Mouse (Mus musculus) splenic B cell, adult 2 months (primary cell): ENCODE results near the gene Ubash3a.
A peak's percentile ranks its signal among the peaks of the same experiment; 100 is the strongest.

ENCODE experiments used
- DNase-seq: peaks from one replicate; pipeline ENCODE4 v3.0.0-alpha.2; 2011; ENCODE audit warnings: low read depth, low spot score
- H3K27me3 ChIP-seq: 2 replicates; pipeline ENCODE4 v1.6.1; 2012; ENCODE audit warnings: mild to moderate bottlenecking, low read length, moderate library complexity, mixed read lengths; ENCODE audit not compliant: control insufficient read depth, poor library complexity, insufficient read depth, severe bottlenecking
- H3K36me3 ChIP-seq: 2 replicates; pipeline ENCODE4 v1.6.1; 2012; ENCODE audit warnings: mild to moderate bottlenecking, low read length, moderate library complexity, mixed read lengths; ENCODE audit not compliant: control insufficient read depth, poor library complexity, insufficient read depth, severe bottlenecking

The Ubash3a gene

GRCm38 (mm10) chr17:31195207-31195606 lies 12.5 kb upstream of the Ubash3a start:
- no peak for DNase-seq
- H3K36me3 ChIP-seq, result no peaks in the 10 kb centered on the region
- H3K27me3 ChIP-seq, result no peaks in the 10 kb centered on the region

- no peak for DNase-seq
- Histone ChIP-seq H3K27me3 (no peaks in the 10 kb centered on the region), H3K36me3 (no peaks in the 10 kb centered on the region)
These were observed 11.4 kb upstream of the Ubash3a start for GRCm38 (mm10) chr17:31196283-31196682.

- H3K36me3 ChIP-seq, result no peaks in the 10 kb centered on the region
- no peak for DNase-seq
- no peaks in the 10 kb centered on the region for H3K27me3 ChIP-seq
These were observed 8.8 kb upstream of the Ubash3a start, which contains the start of gene Tmprss3 for GRCm38 (mm10) chr17:31198877-31199276. TSS of gene Tmprss3 (minus strand) at chr17:31198977.

- no peaks in the 10 kb centered on the region for H3K27me3 ChIP-seq
- H3K36me3 ChIP-seq, result no peaks in the 10 kb centered on the region
- DNase-seq, result no peak
These were observed 981 bp downstream of the Ubash3a start for GRCm38 (mm10) chr17:31208654-31209053.

GRCm38 (mm10) chr17:31209376-31209930 lies 1.8 kb downstream of the Ubash3a start:
- no peak for DNase-seq
- Histone ChIP-seq H3K36me3 (no peaks in the 10 kb centered on the region), H3K27me3 (no peaks in the 10 kb centered on the region)

DNA sequence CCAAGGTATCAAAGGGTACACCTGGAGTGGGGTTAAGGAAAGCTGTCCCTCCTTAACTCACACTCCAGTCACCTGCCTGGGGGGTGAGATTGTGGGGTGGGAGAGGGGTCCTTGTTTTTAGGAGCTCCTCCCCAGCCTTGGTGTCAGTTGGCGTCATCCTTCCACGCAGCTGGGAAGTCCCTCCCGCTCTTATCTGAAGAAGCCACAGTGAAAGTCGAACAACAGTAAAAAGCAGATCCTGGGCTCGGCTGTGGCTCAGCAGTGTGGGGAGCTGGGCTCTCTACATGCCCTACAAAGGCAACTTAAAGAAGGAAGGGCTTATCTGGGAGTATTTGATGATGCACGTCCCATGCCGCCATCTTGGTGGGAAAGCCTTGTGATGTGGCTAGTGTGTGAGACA lies 2.6 kb downstream of the Ubash3a start:
- Histone ChIP-seq H3K36me3 (no peaks in the 10 kb centered on the region), H3K27me3 (no peaks in the 10 kb centered on the region)
- DNase-seq, result no peak

GRCm38 (mm10) chr17:31211881-31212280 lies 4.2 kb downstream of the Ubash3a start:
- H3K36me3 ChIP-seq, result no peaks in the 10 kb centered on the region
- no peak for DNase-seq
- H3K27me3 ChIP-seq, result no peaks in the 10 kb centered on the region

- Histone ChIP-seq H3K27me3 (no peaks in the 10 kb centered on the region), H3K36me3 (no peaks in the 10 kb centered on the region)
- peak; percentile 44 for DNase-seq
These were observed 8.6 kb downstream of the Ubash3a start for GRCm38 (mm10) chr17:31216068-31216955.

DNA sequence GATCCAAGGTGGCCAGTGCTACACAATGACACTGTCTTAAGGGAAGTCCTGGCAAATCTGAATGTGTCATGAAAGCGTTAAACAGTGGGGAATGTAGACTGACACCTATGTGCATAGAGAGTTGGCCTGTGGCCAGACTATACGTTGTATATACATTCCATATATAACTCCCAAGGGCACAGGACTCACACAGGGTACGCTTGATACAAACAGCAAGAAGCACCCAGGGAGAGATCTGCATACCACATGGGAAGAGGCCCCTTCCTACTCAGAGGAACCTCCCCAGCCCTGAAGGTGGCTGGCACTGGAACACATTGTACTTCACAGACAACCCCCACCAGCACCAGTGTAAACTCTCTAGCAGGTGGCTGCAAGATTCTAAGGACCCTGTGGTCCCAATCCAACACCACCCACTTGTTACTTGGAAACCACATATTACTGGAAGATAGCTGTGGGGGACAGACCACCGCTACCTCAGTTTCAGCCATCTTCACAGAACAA lies 15.2 kb downstream of the Ubash3a start:
- no peak for DNase-seq
- Histone ChIP-seq H3K27me3 (no peaks in the 10 kb centered on the region), H3K36me3 (no peaks in the 10 kb centered on the region)

- Histone ChIP-seq H3K36me3 (no peaks in the 10 kb centered on the region), H3K27me3 (no peaks in the 10 kb centered on the region)
- DNase-seq, result peak; percentile 65
These were observed 16.2 kb downstream of the Ubash3a start for GRCm38 (mm10) chr17:31223835-31224234.

- Histone ChIP-seq H3K36me3 (no peaks in the 10 kb centered on the region), H3K27me3 (no peaks in the 10 kb centered on the region)
- DNase-seq, result peak; percentile 33
These were observed 16.9 kb downstream of the Ubash3a start for GRCm38 (mm10) chr17:31224591-31224990.

DNA sequence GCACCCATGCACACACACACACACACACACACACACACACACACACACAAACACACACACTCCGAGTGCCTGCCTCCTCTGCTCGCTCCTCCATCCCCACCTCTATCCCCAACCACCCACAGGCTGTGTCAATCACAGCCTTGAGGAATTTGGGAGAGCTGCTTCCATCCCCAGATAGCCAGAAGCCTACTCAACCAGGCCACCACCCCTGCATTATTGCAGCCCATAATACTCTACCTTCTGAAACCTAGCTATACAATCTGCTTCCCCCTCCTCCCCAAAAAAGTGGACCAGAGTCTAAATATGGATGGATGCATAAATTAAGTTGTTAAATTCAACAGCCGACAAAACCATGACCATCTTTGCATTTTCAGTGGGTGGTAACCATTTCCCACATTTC lies 18.7 kb downstream of the Ubash3a start:
- no peaks in the 10 kb centered on the region for H3K27me3 ChIP-seq
- DNase-seq, result peak; percentile 36
- H3K36me3 ChIP-seq, result no peaks in the 10 kb centered on the region

- no peak for DNase-seq
- no peaks in the 10 kb centered on the region for H3K27me3 ChIP-seq
- no peaks in the 10 kb centered on the region for H3K36me3 ChIP-seq
These were observed 19.3 kb downstream of the Ubash3a start for GRCm38 (mm10) chr17:31226931-31227330.

DNA sequence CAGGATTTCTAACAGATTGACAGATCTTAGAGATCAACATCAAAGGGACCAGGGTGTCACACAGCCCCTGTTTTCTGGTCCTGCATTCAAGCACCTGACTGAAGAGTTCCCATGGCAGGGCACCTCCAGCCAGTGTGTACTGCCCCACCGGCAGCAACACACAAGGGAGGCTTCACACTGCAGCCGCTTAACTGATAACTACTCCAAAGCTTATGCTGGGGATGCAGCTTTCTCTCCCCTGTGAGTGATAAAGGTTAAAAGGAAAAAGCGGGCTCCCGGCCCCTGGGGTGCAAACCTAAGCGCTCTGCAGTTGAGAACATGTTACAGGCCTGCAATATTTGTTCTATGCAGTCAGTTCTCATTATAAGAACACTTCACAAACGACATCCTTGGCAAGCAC lies 24.1 kb downstream of the Ubash3a start:
- Histone ChIP-seq H3K36me3 (no peaks in the 10 kb centered on the region), H3K27me3 (no peaks in the 10 kb centered on the region)
- no peak for DNase-seq

- Histone ChIP-seq H3K36me3 (no peaks in the 10 kb centered on the region), H3K27me3 (no peaks in the 10 kb centered on the region)
- no peak for DNase-seq
These were observed 24.8 kb downstream of the Ubash3a start for GRCm38 (mm10) chr17:31232251-31233010.
